Mouse (Mus musculus) ovary, postnatal 14 days (tissue): ENCODE measurements around the gene Zfp605.
"Not testable (repeated sequence)": the region's sequence is repeated elsewhere in the genome, so short reads cannot be mapped to it uniquely, and the experiment has no call there.

Source experiments
- DNase-seq: peaks from one replicate; pipeline ENCODE4 v3.0.0; 2022; ENCODE audit warnings: low spot score

The Zfp605 gene

DNA sequence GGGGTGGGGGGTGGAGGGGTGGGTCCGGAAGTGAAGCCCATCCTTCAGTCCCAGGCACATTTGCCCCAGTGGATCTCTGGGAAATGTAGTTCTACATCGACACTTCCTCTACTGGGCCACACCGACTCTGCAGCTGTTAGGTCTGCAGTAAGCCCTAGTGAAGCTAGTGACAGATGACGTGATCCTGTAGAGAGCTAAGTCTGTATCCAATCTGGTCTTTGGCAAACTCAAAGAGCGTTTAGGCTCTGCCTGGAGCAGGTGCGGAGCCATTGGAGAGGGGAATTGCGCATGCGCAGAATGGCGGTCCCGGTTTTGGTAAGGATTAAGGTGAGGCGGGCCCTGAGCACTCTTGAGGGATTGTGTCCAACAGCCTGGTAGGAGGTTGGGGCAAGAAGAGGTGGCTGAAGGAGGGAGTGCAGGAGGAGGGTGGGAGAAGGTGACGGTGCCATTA is at the start of gene Zfp605:
Gene Zfp605 (plus strand): TSS at position 102 of the 451 bp plus-strand sequence.
- peak; percentile 82 for DNase-seq

DNA sequence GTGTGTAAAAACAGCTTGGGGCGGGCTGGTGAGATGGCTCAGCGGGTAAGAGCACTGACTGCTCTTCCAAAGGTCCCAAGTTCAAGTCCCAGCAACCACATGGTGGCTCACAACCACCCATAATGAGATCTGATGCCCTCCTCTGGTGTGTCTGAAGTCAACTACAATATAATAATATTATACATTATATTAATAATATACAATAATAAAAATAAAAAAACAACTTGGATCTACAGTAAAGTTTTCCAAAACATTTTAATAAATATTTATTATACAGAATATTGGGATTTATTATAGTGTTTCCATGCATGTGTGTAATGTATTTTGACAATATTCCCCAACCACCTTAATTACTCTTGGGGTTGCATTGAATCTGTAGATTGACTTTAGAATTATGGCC is 37.5 kb upstream of the Zfp605 start, which contains the start of gene Gm17655:
Gene Gm17655 (minus strand): TSS at position 101 of the 400 bp plus-strand sequence.
- DNase-seq = not testable (repeated sequence)

DNA sequence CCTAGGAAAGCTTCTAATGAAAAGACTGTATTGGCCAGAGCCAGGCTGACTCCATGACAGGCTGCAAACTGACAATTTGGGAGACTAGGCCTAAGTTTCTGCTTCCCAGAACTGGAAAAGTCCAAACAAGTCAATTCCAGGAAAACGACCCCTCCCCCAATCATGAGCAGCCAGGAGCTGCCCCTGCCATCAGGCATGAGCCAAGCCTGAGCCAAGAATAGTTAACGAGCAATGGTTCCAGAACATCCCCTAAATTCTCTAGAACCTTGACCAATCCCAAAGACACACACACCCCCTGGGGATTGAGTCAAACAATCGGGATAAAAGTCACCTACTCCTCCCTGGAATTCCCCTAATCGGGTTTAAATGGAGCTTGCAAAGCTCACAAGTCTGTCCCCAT is 26.9 kb upstream of the Zfp605 start:
- DNase-seq = no peak

DNA sequence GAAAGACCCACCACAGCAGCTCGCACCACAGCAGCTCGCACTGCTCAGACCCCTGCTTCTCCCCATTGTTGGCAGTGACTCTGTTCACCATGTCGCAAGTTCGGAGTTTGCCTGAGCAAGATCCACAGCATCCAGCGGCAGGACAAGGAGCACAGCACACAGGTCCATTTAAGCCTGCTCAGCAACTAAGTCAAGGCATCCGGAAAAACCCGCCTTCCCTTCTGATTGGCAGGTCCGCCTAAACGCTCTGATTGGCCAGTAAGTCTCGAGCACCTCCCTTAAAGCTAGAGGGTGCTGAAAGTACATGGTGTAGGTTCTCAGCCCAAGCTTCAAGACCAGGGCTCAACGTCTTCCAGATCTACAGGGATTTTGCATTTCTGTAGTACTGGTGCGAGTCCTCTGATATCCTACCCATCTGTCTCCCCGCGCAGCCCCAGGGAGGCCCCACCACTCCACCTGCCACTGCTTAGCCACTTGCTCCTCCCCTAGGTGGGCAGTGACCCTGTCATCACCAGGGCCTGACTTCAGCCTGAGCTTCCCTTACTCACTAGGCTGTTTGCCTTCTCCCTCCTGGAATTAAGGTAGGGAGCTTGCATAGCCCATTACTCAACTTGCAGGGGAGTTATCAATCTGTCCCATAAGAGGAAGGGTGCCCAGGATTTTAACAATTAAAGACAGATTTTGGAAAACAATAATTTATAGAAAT is 23.6 kb upstream of the Zfp605 start:
- no peak for DNase-seq

DNA sequence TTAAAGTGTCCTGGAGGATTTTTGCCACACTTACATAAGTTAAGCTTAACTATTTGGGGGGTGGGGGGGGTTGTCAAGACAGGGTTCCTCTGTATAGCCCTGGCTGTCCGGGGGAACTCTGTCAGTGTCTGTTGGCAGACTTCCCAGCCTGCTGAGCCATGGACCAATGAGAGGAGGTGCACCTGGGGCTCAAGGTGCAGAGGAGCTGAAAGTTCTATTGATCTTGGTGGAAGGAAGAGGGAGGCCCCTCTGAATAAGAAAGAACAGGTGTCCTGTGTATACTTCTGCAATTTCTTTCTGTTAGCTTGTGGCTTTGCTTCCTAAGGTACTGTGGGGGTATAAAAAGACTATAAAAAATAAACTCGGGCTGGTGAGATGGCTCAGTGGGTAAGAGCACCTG is 18.3 kb upstream of the Zfp605 start:
- DNase-seq = no peak

DNA sequence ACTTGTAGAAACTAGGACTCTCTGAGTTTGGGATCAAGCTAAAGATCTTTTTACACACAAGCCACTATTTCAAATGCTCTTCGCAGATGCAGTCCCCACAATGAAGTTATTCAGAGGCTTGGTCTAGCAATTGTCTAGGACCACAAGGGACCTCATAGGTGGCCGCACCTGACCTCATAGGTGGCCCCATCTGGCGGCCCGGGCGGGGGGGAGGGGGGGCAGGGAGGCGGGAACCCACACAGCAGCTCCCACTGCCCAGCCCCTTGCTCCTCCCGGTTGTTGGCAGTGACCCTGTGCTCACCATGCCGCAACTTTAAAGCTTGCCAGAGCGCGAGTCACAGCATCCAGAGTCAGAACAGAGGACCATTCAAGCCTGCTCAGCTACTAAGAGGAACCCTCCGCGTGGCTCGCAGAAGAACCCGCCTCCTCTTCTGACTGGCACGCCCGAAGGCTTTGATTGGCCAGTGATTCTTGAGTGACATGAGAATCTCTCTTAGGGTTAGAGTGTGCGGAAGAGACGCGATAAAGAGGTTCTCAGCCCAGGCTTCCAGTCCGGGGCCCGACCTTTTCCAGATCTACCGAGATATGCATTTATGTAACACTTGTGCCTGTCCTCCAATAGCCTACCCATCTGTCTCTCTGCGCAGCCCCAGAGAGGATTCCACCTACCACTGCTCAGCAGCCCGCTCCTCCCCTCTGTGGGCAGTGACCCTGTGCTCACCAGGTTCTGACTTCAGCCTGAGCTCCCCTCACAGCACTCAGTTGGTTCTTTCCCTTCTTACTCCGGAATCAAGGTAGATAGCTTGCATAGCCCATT is 15.7 kb upstream of the Zfp605 start, which contains the start of gene Gm35315:
Gene Gm35315 (minus strand): TSS at position 391 of the 817 bp plus-strand sequence.
- peak; percentile 64 for DNase-seq

DNA sequence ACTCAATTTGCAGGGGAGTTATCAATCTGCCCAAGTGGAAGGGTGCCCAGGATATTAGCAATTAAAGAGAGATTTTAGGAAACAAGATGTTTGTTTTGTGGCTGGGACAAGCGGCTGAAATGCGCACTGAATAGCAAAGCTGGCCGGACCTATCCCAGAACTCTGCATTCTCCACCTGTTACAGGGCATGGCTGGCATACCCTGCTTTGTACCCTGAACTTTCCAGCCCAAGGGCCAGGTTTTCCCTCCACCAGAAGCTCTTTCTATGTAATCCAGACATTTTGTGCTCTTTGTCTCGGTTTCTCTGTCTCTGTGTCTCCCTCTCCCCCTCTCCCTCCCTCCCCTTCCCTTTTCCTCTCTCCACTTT is 15.1 kb upstream of the Zfp605 start:
- DNase-seq = no peak

DNA sequence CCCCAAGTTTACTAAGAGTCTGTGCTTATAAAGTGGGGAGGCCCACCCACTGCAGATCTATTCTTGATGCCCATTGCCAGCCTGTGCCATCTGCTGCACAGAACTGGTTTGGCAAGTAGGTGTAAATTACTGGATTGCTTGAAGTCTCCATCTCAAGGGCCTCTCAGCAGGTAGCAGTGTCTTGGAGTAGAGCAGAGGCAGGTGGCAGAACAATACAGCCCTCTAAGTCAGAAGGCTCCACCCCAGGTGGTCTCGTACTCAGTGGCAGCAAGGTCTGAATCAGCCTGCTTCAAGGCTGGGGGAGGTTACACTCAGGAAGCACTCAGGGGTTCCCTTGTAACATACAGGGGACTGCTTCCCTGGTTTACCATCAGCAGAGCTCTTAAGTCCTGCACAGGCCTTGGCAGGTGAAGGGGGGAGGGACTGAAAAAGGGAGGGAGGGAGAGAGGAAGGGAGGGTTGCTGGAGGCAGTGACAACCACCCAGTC is 10.9 kb upstream of the Zfp605 start:
- DNase-seq = no peak

DNA sequence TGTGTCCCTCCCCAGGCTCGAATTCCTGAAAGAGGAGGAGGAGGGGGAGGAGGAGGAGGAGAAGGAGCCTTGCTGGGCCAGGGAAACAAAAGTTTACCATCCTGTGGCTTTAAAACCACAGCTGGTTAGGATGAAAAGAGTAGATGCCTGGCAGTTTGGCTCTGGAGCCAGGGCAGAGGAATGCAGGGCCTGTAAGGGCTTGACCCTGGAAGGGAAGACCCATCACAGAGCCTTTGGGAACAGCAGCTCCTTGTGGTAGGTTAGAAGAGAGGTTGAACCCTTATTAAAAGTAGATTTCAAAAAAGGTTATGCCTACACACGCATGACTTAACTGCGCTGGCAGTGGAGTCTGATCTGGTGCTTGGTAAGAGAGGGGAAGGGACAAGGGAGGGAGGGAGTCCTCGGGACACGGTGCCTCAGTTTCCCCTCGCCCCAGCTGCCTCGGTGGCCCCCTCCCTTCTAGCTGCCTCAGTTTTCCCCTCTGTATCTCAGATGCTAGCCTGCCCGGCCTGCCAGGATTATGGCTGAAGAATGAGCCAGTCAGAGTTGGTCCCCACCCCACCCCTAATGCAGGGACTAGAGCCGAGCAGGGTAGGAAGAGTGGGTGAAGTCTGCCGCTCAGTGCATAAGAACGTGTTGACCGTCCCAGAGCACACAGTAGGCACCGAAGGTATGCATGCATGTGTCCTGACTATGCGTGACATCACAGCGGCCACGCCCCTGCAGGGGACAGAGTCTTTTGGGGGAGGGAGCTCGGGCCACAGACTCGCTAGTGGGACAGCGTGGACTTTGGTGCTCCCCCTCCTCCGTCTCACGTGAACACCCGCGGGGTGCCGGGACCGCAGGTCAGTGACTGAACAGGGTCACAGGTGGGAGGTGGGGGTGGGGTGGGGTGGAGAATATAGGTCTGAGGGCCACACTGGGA is 10.0 kb upstream of the Zfp605 start, which contains the start of gene Plcxd1:
Gene Plcxd1 (plus strand): TSS at position 314 of the 925 bp plus-strand sequence.
- DNase-seq = no peak

DNA sequence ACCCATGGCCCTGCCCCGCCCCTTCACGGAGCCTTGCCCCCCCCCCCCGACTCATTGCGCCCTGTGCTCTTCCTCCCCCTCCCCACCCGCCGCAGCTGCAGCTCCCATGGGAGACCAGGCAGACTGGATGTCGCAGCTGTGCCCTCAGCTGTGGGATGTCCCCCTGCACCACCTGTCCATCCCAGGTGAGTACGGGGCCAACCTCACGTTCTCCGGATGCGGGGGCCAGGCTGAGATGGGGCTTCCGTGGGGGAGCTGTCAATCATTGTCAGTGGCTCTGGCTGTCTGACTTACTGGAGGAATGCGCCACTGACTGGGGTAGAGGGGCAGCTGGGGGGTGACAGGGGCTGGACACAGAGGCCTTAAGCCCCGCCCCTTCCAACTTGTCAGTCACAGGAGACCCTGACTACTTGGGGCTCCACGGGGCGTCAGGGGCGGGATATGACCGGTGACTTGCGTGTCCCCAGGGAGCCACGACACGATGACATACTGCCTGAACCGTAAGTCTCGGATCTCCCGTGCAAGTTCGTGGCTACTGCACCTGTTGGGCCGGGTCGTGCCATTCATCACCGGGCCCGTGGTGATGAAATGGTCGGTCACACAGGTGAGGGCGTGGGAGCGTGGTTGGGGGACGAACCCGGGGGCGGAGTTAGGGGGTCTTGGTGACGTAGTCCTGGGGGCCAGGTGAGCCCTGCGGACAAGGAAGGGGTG is 8.8 kb upstream of the Zfp605 start:
- DNase-seq = no peak

DNA sequence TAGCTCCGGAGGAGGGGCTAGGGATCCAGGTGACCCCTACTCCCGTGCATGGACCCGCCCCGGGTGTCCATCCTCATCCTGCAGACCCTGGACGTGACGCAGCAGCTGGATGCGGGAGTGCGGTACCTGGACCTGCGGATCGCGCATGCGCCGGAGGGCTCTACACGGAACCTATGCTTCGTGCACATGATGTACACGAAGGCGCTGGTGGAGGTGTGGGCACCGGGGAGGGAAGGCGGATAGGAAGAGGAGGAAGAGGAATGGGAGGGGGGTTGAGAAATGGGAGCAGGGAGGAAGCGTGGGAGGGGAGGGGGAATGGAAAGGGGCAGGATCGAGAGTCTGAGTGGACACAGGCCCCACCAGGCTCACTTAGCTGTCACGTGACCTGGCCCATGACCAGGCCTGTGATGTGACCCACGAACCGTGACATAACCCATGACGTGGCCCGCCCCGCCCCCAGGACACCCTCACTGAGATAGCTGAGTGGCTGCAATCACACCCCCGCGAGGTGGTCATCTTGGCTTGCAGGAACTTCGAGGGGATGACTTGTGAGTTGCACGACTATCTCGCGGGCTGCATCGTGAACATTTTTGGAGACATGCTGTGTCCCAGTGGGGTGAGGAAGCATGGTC is 8.1 kb upstream of the Zfp605 start:
- DNase-seq = no peak

DNA sequence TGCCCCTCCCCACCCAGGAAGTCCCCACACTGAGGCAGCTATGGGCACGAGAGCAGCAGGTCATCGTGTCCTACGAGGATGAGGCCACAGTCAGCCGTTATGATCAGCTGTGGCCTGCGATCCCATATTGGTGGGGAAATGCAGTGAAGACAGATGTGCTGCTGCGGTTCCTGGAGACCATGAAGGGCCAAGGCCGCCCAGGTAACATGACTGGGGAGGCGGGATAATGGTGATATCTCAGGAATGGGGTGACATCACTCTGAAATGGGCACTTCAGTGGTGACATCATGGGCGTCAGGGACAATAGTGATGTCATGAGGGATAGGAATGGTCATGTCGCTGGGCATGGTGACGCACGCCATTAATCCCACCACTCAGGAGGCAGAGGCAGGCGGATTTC is 7.5 kb upstream of the Zfp605 start:
- DNase-seq = no peak

DNA sequence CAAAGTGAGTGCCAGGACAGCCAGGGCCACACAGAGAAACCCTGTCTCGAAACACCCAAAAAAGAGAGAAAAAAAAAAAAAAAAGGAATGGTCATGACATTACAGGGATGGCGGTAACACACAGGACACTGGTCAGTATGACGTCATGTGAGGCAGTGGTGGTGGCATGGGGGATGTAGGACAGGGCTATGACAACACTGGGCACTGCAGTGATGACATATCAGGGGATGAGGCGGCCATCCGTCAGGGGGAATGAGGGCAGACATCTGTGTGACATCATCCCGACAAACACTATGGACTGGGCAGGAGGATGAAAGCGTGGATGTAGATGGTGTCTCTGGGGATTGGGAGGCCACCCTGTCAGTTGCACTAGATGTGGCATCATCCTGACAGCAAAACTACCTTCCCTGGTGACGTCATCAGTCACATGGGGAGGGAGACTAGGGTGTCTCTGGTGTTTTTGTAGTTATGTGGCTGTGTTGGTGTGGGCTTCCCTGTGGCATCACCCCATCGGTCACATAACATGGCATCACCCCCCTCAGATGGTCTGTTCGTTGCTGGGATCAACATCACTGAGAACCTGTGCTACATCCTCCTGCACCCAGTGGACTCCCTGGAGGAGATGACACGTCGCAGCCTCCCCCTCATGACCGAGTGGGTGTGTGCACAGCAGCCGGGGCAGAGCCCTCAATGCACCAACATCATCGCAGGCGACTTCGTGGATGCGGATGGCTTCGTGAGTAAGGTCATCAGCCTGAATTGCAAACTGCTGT is 6.9 kb upstream of the Zfp605 start:
- DNase-seq = no peak

DNA sequence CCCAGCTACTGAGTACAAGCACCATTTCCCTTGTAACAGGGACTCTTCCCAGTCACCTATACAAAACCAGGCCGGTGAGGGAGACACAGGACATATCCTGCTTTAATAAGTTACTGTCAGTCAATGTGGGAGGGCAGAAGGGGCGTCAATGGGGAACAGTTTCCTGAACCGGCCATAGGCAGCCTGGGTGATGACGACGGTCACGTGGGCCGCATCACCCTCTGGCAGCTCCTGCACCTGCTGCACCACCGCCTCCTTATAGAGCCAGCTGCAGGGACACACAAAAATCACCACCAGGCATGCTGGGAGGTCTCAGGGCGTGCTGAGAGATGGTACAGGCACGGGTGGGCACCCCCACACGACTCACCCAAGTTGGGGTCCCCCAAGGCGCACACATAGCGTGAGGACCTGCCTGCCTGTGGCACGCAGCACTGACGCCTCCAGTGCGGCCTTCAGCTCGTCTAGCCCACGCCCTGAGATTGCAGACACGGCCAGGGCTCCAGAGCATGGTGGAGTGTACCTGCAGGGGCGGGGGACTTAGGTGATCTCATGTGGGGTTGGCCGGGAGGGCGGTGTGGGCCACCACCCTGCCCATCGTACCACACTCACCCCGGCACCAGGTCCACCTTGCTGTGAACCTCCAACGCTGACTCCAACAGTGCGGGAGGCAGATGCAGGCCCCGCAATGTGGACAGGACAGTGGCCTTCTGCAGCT is 5.8 kb upstream of the Zfp605 start:
- DNase-seq = no peak

DNA sequence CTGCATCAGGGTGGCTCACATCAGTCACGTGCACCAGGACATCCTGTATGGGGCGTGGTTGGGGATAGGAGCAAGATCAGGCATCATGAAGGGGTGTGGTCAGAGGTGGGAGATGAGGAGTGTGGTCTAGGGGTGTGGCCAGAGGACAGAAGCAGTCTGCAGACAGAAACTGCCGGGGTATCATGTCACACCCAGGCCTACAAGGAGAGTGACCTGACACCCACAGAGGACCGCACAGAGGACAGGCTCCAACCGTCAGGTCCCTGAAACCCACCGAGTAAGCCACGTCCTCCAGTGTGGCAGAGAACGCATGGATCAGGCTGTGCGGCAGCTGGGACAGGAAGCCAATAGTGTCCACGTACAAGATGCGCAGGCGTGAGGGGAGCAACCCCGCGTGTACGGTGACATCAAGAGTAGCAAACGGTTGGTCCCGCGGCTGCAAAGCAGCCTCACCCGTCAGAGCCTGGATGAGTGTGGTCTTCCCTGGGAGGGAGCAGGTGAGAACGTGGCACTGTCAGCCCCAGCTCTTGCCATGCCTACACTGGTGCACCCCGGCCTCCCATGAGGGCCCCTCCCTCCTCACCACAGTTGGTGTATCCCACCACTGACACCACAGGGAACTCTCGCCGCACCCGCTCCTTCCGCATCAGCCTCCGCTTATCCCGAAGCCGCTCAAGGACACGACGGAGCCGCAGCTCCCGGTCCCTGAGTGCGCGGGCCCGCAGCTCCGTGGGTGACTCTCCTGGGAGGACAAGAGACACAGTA is 5.1 kb upstream of the Zfp605 start:
- no peak for DNase-seq

DNA sequence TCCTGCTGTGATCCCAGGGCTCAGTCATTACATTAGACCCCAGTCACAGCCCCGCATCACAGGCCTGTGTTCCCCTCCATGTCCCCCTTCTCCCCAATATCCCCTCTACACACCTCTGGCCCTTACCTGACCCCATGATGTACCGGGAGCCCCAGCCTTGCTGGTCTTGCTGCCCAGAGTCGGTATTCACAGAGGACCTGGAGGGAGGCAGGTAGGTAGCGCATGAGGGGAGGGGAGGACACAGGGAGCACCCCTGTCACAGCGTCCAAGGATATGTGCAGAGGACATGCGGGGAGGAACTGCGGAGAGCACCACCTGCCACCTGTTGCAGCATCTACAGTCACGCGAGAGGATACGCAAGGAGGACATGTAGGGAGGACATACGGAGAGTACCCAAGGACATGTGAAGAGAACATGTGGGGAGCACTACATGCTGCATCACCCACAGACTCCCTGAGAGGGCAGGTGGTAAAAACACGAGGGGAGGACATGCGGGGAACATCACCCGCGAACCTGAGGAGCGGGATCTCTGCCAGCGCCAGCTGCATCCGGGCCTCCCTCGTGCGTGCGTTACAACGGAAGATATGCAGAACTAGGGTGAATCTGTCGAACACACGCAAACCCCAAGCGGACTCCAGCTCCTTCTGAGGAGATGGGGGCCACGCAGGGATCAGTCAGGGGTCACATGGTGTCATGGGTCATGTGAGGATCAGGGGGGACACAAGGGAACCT is 3.6 kb upstream of the Zfp605 start:
- no peak for DNase-seq

DNA sequence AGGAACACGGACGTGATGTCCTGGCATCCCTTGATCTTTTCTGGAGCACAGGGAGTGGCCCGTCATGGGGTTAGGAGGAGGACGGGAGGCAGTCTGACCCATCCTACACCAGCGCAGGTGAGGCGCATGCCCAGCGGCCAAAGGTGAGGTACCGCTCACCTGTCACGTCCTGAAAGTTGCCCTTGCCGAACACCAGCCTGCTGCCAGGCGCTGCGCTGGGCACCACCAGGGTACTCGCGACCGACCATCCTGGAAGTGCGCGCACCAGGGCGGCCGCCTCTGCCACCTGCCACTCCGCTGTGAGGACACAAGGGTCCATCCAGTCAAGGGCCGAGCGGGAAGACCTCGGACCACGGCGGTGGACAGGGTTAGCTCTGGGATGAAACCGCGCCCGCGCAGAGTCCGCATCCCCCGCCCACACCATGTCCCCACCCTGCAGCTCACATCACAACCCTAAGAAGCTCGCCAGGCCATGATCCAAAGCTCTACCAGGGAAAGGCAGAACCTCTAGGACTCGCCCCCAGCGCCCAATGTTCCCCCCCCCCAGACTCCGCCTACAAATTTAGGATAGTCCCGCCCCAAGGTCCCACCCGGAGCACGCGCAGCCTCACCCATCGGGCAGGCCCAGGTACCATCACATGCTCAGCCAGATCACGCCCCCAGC is 2.9 kb upstream of the Zfp605 start:
- peak; percentile 31 for DNase-seq
